Mouse (Mus musculus) embryonic facial prominence, embryonic 13.5 days (tissue): ENCODE data around the gene Tmem170. TPM values are rescaled to one million over a fixed set of nuclear protein-coding genes. Genes with fewer than 3 reads are reported as not detected.

Source experiments
- ATAC-seq: fragments of 200-750 bp; cut with Nextera tagmentation; 2 replicates; pipeline ENCODE4 v1.8.0; 2017; ENCODE audit warnings: low read depth; ENCODE audit not compliant: insufficient number of reproducible peaks, insufficient read depth, low FRiP score, low TSS enrichment
- H3K27ac ChIP-seq: fragments of 300-500 bp; sonication (generic); 2 replicates; pipeline ENCODE4 v1.5.1; 2015; ENCODE audit warnings: moderate library complexity, mild to moderate bottlenecking, inconsistent platforms
- H3K27me3 ChIP-seq: fragments of 300-500 bp; sonication (generic); 2 replicates; pipeline ENCODE4 v1.6.1; 2015; ENCODE audit warnings: mild to moderate bottlenecking, inconsistent platforms
- H3K36me3 ChIP-seq: fragments of 300-500 bp; sonication (generic); 2 replicates; pipeline ENCODE4 v1.6.1; 2015; ENCODE audit warnings: mild to moderate bottlenecking, inconsistent platforms
- H3K4me1 ChIP-seq: fragments of 300-500 bp; sonication (generic); 2 replicates; pipeline ENCODE4 v1.6.1; 2015; ENCODE audit warnings: inconsistent platforms
- H3K4me2 ChIP-seq: fragments of 300-500 bp; sonication (generic); 2 replicates; pipeline ENCODE4 v1.6.1; 2015; ENCODE audit warnings: moderate library complexity, mild to moderate bottlenecking, inconsistent platforms
- H3K4me3 ChIP-seq: fragments of 300-500 bp; sonication (generic); 2 replicates; pipeline ENCODE4 v1.5.1; 2015; ENCODE audit warnings: mild to moderate bottlenecking, inconsistent platforms
- H3K9ac ChIP-seq: fragments of 300-500 bp; sonication (generic); 2 replicates; pipeline ENCODE4 v1.6.1; 2015; ENCODE audit warnings: mild to moderate bottlenecking, inconsistent platforms
- H3K9me3 ChIP-seq: fragments of 300-500 bp; sonication (generic); 2 replicates; pipeline ENCODE4 v1.6.1; 2016; ENCODE audit warnings: inconsistent platforms
- WGBS: fragments of 180-500 bp; shearing (Covaris S2); methylation state at CpG from one replicate; pipeline ENCODE4 v1.1.7; 2015; ENCODE audit warnings: mixed read lengths; 5-methylcytosine and 5-hydroxymethylcytosine counted together
- polyA plus RNA-seq: library from polyadenylated mRNA; unstranded; fragments of >200 nt; fragmentation: Nextera tagmentation; extraction: Ambion mirVana; gene quantifications from 2 replicates; pipeline ENCODE4 v1.2.1, GENCODE M21; 2015

Gene Tmem170
- polyA plus RNA-seq, 1 experiment from 2014 or later: 8.6 TPM

GRCm38 (mm10) chr8:111894955-111895354, 18.4 kb upstream of the Tmem170 start:
- Histone ChIP-seq H3K9ac (no peak overlapping the region), H3K4me3 (no peak overlapping the region), H3K9me3 (0 out of 2 replicates have a peak, but pooled peaks cover 3% of the 10 kb centered on the region), H3K27me3 (peaks cover 28% of the 10 kb centered on the region), H3K36me3 (no peaks in the 10 kb centered on the region), H3K4me2 (no peak overlapping the region), H3K27ac (no peak overlapping the region), H3K4me1 (peaks cover 18% of the 10 kb centered on the region)
- WGBS: 88% methylated on average over 7 of the region's 7 CpGs
- ATAC-seq: no peak

GRCm38 (mm10) chr8:111892615-111893014, 16.1 kb upstream of the Tmem170 start:
- WGBS: 59% methylated on average over 5 of the region's 5 CpGs
- ATAC-seq: no peak
- Histone ChIP-seq H3K9ac (no peak overlapping the region), H3K4me3 (no peak overlapping the region), H3K4me1 (peaks cover 30% of the 10 kb centered on the region), H3K36me3 (no peaks in the 10 kb centered on the region), H3K4me2 (no peak overlapping the region), H3K27ac (no peak overlapping the region), H3K27me3 (peaks cover 40% of the 10 kb centered on the region), H3K9me3 (0 out of 2 replicates have a peak, but pooled peaks cover 3% of the 10 kb centered on the region)

GRCm38 (mm10) chr8:111891983-111892382, 15.4 kb upstream of the Tmem170 start:
- WGBS: 18% methylated on average over 8 of the region's 8 CpGs
- 0 out of 2 replicates have a peak, but pooled peaks cover 3% of the 10 kb centered on the region for H3K9me3 ChIP-seq
- no peaks in the 10 kb centered on the region for H3K36me3 ChIP-seq
- H3K4me2 ChIP-seq: no peak overlapping the region
- peaks cover 42% of the 10 kb centered on the region for H3K27me3 ChIP-seq
- peaks cover 30% of the 10 kb centered on the region for H3K4me1 ChIP-seq
- H3K4me3 ChIP-seq: no peak overlapping the region
- ATAC-seq: no peak
- H3K9ac ChIP-seq: no peak overlapping the region
- no peak overlapping the region for H3K27ac ChIP-seq

GRCm38 (mm10) chr8:111890911-111891303, 14.4 kb upstream of the Tmem170 start:
- Histone ChIP-seq H3K4me3 (no peak overlapping the region), H3K9me3 (0 out of 2 replicates have a peak, but pooled peaks cover 3% of the 10 kb centered on the region), H3K36me3 (no peaks in the 10 kb centered on the region), H3K4me2 (no peak overlapping the region), H3K27me3 (peaks cover 49% of the 10 kb centered on the region), H3K9ac (no peak overlapping the region), H3K27ac (no peak overlapping the region), H3K4me1 (peaks cover 30% of the 10 kb centered on the region)
- 54% methylated on average over 6 of the region's 6 CpGs for WGBS
- no peak for ATAC-seq

GRCm38 (mm10) chr8:111889931-111890910, 13.7 kb upstream of the Tmem170 start:
- no peak for ATAC-seq
- Histone ChIP-seq H3K4me1 (peaks cover 25% of the 10 kb centered on the region), H3K27me3 (peaks cover 49% of the 10 kb centered on the region), H3K9me3 (0 out of 2 replicates have a peak, but pooled peaks cover 3% of the 10 kb centered on the region), H3K36me3 (no peaks in the 10 kb centered on the region), H3K4me2 (peak overlapping the region; percentile 63), H3K4me3 (peak overlapping the region; percentile 39), H3K27ac (no peak overlapping the region), H3K9ac (0 out of 2 replicates have a peak overlapping the region, but pooled peaks have one; percentile 41)
- WGBS: 12% methylated on average over 86 of the region's 86 CpGs

- no peak for ATAC-seq
- Histone ChIP-seq H3K27ac (no peak overlapping the region), H3K27me3 (peaks cover 49% of the 10 kb centered on the region), H3K4me3 (no peak overlapping the region), H3K36me3 (no peaks in the 10 kb centered on the region), H3K4me1 (peaks cover 25% of the 10 kb centered on the region), H3K9me3 (no peaks in the 10 kb centered on the region), H3K4me2 (peak overlapping the region; percentile 18; the same call in 1 of the 2 replicates), H3K9ac (no peak overlapping the region)
- WGBS: 16% methylated on average over 7 of the region's 7 CpGs
Measured at GRCm38 (mm10) chr8:111888091-111888650, 11.6 kb upstream of the Tmem170 start.

GRCm38 (mm10) chr8:111887479-111887878, 10.9 kb upstream of the Tmem170 start:
- no peaks in the 10 kb centered on the region for H3K36me3 ChIP-seq
- no peak overlapping the region for H3K4me2 ChIP-seq
- ATAC-seq: no peak
- 83% methylated on average over 1 of the region's 1 CpGs for WGBS
- no peak overlapping the region for H3K9ac ChIP-seq
- peaks cover 25% of the 10 kb centered on the region for H3K4me1 ChIP-seq
- peaks cover 46% of the 10 kb centered on the region for H3K27me3 ChIP-seq
- H3K4me3 ChIP-seq: no peak overlapping the region
- H3K9me3 ChIP-seq: no peaks in the 10 kb centered on the region
- no peak overlapping the region for H3K27ac ChIP-seq

GRCm38 (mm10) chr8:111883615-111884014, 7.1 kb upstream of the Tmem170 start:
- WGBS: 85% methylated on average over 4 of the region's 4 CpGs
- no peak for ATAC-seq
- Histone ChIP-seq H3K36me3 (no peaks in the 10 kb centered on the region), H3K4me3 (no peak overlapping the region), H3K4me2 (no peak overlapping the region), H3K27ac (no peak overlapping the region), H3K27me3 (0 out of 2 replicates have a peak, but pooled peaks cover 9% of the 10 kb centered on the region), H3K4me1 (peaks cover 7% of the 10 kb centered on the region), H3K9ac (no peak overlapping the region), H3K9me3 (no peaks in the 10 kb centered on the region)

- Histone ChIP-seq H3K4me1 (no peaks in the 10 kb centered on the region), H3K27ac (no peak overlapping the region), H3K36me3 (no peaks in the 10 kb centered on the region), H3K4me3 (no peak overlapping the region), H3K27me3 (0 out of 2 replicates have a peak, but pooled peaks cover 3% of the 10 kb centered on the region), H3K9me3 (no peaks in the 10 kb centered on the region), H3K4me2 (no peak overlapping the region), H3K9ac (no peak overlapping the region)
- 0% methylated on average over 2 of the region's 2 CpGs for WGBS
- ATAC-seq: no peak
Measured at GRCm38 (mm10) chr8:111881591-111881990, 5.0 kb upstream of the Tmem170 start.

- Histone ChIP-seq H3K36me3 (peaks cover 4% of the 10 kb centered on the region), H3K9ac (no peak overlapping the region), H3K4me1 (peaks cover 8% of the 10 kb centered on the region), H3K9me3 (no peaks in the 10 kb centered on the region), H3K27ac (no peak overlapping the region), H3K27me3 (no peaks in the 10 kb centered on the region), H3K4me3 (no peak overlapping the region), H3K4me2 (no peak overlapping the region)
- WGBS: 64% methylated on average over 9 of the region's 9 CpGs
- ATAC-seq: no peak
Measured at GRCm38 (mm10) chr8:111877711-111878110, 1.2 kb upstream of the Tmem170 start.

- Histone ChIP-seq H3K9ac (peak overlapping the region; percentile 80), H3K27me3 (no peaks in the 10 kb centered on the region), H3K27ac (peak overlapping the region; percentile 76; the same call in 1 of the 2 replicates), H3K4me3 (peak overlapping the region; percentile 81), H3K4me1 (peaks cover 8% of the 10 kb centered on the region), H3K9me3 (no peaks in the 10 kb centered on the region), H3K4me2 (peak overlapping the region; percentile 66), H3K36me3 (peaks cover 13% of the 10 kb centered on the region)
- WGBS: 21% methylated on average over 9 of the region's 9 CpGs
- no peak for ATAC-seq
Measured at GRCm38 (mm10) chr8:111875758-111876157, 792 bp downstream of the Tmem170 start.
